Mouse (Mus musculus) ES-Bruce4 (cell line): Measurements from ENCODE around the gene Pik3cd.
A peak's percentile ranks its signal among the peaks of the same experiment; 100 is the strongest.

ENCODE experiments used
- CTCF ChIP-seq: IDR thresholded peaks from one replicate; pipeline ENCODE4 v1.8.1; 2011; ENCODE audit warnings: low read depth, low read length
- EP300 ChIP-seq: IDR thresholded peaks from 2 replicates; pipeline ENCODE4 v1.6.1; 2011; ENCODE audit warnings: low read depth, low read length; ENCODE audit not compliant: insufficient read depth

- TF ChIP-seq EP300 (0 out of 2 replicates have a peak, but pooled peaks have one; percentile 18), CTCF (peak; percentile 92)
Measured at GRCm38 (mm10) chr4:149725661-149726350, 23.4 kb upstream of the Pik3cd start.
